Mouse (Mus musculus) cerebellum, adult 2 months (tissue): Measurements from ENCODE around the gene Mup21.
"Not testable (repeated sequence)": the region's sequence is repeated elsewhere in the genome, so short reads cannot be mapped to it uniquely, and the experiment has no call there.

ENCODE experiments used
- CTCF ChIP-seq: fragments of 200-500 bp; IDR thresholded peaks from 2 replicates; pipeline ENCODE4 v1.5.1; 2011; ENCODE audit warnings: low read depth, mild to moderate bottlenecking, control low read depth, low read length, moderate library complexity, borderline replicate concordance; ENCODE audit not compliant: insufficient read depth
- POLR2A ChIP-seq: fragments of 200-500 bp; IDR thresholded peaks from 2 replicates; pipeline ENCODE4 v1.6.1; 2011; ENCODE audit warnings: low read length, control low read depth, borderline replicate concordance; ENCODE audit not compliant: insufficient read depth

GRCm38 (mm10) chr4:62167636-62168035 lies 17.0 kb upstream of the Mup21 start:
- not testable (repeated sequence) for TF ChIP-seq CTCF, POLR2A
